Mouse (Mus musculus) olfactory bulb, adult 2 months (tissue): ENCODE data around the gene Samsn1.

Source experiments
- CTCF ChIP-seq: fragments of 200-500 bp; IDR thresholded peaks from 2 replicates; pipeline ENCODE4 v1.5.1; 2012; ENCODE audit warnings: low read depth, mild to moderate bottlenecking, low read length, moderate library complexity; ENCODE audit not compliant: insufficient read depth
- POLR2A ChIP-seq: fragments of 200-500 bp; IDR thresholded peaks from 2 replicates; pipeline ENCODE4 v1.6.1; 2012; ENCODE audit warnings: mild to moderate bottlenecking, low read depth, low read length, moderate library complexity; ENCODE audit not compliant: insufficient read depth

DNA sequence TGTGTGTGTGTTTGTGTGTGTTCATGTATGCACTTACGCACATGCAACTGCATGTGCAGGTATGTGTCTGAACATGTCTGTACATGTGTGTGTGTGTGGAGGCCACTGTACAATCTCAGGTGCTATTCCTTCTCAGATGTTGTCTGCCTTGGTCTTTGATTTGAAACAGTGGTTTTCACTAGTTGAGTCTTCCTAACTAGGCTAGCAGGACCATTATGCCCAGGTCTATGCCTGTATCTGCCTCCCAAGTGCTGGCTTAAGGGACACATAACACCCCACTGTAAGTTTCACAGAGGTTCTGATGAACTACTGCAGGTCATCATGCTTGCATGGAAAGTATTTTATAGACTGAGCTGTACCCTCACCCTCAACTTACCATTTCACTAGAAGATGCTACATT lies 115.8 kb downstream of the Samsn1 start:
- TF ChIP-seq CTCF (no peak), POLR2A (no peak)
